Mouse (Mus musculus) G1E-ER4 (cell line): ENCODE data around the gene Ttc7b. TPM values are rescaled to one million over a fixed set of nuclear protein-coding genes. Genes with fewer than 3 reads are reported as not detected.

Experiments used
- GATA1 ChIP-seq: IDR thresholded peaks from one replicate; pipeline ENCODE4 v1.8.0; 2012; ENCODE audit warnings: low read length, inconsistent platforms
- polyA plus RNA-seq: library from polyadenylated mRNA; stranded (reverse); fragments of >175 nt; gene quantifications from 2 replicates; pipeline ENCODE4 v1.2.3, GENCODE M21; 2012

The Ttc7b gene
- polyA plus RNA-seq, 1 experiment = 24.7 TPM

GRCm38 (mm10) chr12:100290711-100291685, 229.6 kb downstream of the Ttc7b start:
- TF ChIP-seq GATA1 = no peak

- TF ChIP-seq GATA1 = no peak
Measured at GRCm38 (mm10) chr12:100290178-100290531, 230.5 kb downstream of the Ttc7b start.

GRCm38 (mm10) chr12:100289267-100290177, 231.1 kb downstream of the Ttc7b start:
- TF ChIP-seq GATA1 = no peak

- TF ChIP-seq GATA1 = no peak
Measured at GRCm38 (mm10) chr12:100288018-100288417, 232.6 kb downstream of the Ttc7b start.

DNA sequence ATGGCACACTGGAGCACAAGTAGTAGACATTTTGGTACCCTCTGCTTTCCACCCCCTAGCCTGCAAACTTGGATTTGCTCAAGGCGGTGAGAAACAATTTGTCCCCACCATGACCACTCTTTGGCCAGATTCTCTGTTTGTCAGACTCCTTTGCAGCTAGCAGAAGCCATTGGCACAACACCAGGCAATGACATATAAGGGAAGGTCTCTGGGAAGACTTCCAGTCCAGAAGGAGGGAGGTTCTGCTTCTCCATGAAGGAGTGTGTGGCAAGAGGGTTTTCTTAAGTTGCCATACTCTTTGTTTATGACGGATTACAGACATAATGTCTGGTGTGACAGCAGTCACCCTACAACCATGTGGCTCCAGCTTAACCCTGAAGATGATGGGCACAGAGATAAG, 233.1 kb downstream of the Ttc7b start:
- TF ChIP-seq GATA1 = no peak

- no peak for TF ChIP-seq GATA1
Measured at GRCm38 (mm10) chr12:100283283-100283682, 237.3 kb downstream of the Ttc7b start.

DNA sequence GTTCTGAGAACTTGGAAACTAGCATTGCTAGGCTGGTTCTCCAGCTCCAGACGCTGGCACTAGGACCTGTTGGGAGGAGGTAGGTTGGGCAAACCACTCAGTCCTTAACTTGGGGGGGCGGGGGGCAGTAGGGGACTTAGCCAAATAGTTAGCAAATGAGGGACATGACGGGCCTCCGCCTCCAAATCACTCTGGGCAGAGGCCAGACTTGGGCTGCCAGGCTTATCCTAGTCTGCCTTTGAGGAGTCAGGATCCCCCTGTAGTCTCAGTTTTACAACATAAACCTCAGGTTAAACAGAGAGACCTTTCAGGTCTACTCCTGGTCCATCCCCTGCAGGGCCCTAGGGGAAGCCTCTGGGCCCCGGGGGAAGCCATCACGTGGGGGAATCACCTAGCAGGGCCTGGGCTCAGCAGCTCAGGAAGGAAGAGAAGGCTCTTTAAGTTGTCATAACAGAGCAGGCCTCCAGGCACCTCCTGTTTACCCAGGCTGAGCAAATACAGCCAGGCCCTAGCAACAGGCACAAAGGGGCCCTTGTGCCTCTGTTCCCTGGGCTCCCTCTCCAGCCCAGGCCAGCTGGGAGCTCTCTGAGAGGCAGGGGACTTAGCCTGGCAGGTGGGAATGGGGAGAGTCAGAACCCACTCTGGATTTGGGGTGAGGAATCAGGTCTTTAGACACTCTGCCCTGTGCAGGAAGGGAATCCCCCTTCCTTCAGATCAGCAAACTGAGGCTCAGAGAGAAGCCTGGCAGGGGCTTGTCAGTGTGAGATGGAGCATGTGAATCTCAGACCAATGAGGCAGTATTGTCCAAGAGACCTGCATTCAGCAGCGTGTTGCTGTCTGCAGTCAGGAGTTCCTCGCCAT, 238.4 kb downstream of the Ttc7b start:
- no peak for TF ChIP-seq GATA1

DNA sequence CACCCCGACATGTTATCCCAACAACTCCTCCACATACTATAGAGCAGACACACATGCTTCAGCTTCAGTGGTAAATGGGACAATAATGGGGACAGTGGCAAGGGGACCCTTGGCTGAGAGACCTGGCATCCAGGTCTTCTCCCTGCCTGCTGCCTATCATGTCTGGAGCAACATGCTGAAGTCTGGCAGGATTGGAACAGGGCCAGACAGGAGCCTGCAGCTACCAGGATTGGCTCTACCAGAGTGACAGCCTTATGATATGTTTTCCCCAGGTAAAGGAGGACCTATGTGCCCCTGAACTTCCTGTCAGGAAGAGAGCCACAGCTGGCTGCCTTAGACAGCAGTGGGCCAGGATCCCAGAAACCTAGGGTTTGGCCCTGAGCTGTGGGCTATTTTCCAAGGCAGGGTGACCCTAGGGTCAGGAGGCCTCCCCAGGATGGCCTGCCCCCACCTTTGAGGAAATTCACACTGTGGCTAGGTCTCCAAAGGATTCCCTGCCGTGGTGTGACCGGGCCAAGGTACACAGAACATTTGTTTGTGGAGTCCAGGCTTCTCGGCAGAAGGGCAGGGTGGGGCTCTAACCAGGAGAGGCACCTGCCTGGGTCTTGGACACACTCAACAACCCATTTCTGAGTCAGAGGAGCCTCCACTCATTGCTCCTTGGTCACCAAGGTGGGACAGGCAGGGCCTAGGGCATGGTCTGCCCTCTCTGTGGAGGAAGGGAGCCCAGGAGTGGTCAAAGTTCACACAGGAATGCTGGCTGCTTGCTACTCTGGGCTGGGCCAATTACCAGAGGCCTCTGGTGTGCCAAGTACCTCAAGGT, 239.4 kb downstream of the Ttc7b start:
- no peak for TF ChIP-seq GATA1

DNA sequence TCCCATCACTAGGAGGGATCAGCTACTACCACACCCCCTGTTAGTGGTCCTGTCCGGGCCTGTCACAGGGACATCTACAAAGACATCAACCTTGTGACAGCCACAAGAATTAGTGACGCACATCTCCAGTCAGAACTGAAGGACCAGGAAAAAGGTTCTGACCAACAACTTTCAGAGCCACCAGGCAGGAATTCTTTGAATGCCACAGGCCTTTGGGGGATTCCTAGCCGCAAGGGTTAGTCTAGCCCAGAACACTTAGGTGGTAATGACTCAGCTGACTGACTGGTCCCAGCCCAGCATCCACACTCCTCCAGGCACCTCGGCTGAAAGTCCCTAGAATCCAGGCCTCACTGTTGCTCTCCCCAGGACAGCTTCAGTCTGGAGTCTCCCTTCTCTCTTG, 240.7 kb downstream of the Ttc7b start:
- no peak for TF ChIP-seq GATA1

DNA sequence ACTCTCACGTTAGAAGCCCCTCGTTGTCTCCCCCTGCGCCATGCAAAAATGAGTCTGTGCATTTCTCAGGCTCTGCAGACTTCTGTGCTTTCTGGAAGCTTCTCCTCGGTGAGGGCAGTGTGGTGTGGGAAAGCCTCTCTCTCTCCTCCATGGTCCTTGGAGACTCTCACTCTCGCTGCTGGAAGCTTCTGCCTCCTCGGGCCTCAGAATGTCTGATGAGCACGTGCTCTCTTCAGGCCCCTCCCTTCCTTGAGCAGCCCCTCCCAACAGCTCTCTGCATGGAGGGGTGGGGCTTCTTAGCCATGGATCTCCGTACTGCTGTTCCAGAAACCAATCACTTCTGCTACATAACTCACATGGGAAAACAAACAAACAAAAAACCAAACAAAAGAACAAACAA, 242.3 kb downstream of the Ttc7b start:
- no peak for TF ChIP-seq GATA1

GRCm38 (mm10) chr12:100277534-100277905, 243.1 kb downstream of the Ttc7b start:
- TF ChIP-seq GATA1 = no peak

GRCm38 (mm10) chr12:100276607-100277533, 243.8 kb downstream of the Ttc7b start:
- TF ChIP-seq GATA1 = no peak

DNA sequence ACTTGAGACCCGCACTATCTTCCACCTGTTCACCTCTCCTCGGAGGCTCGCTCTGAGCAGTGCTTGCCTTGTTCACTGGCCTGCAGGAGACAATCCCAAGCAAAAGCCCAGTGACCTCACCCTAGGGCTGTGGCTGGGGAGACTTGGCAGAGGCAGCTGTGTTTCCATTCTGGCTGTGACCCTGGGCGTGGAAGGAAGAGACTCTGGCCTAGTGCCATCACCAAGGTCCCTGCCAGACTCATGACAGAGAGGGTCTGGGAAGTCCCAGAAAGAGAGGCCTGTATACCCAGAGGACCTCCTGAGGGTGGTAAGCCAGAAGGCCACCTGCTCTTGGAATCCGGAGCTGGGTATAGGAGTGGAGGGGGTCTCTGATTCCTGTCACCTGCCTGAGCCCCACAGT, 244.8 kb downstream of the Ttc7b start:
- no peak for TF ChIP-seq GATA1
